Mouse (Mus musculus) left cerebral cortex, postnatal 36 days (tissue): Measurements from ENCODE around the gene Insig2. TPM values are rescaled to one million over a fixed set of nuclear protein-coding genes. Genes with fewer than 3 reads are reported as not detected.

Source experiments
- DNase-seq, 2 experiments: peaks; one replicate each; pipeline ENCODE4 v3.0.0; 2021 to 2022; ENCODE audit warnings: low spot score in 2 of 2, mixed read lengths in 1 of 2
- intact Hi-C: fragments of 180-260 bp; cut with DNase I; formaldehyde crosslinking; loops from one replicate; pipeline ENCODE4 v1.15.1; 2025
- total RNA-seq, 2 experiments: library from RNA; stranded (reverse); gene quantifications; 2 replicates each; pipeline ENCODE4 v1.2.3; 2021

The Insig2 gene
- 10 to 100 TPM; 55.7 to 56.0 TPM for total RNA-seq

GRCm38 (mm10) chr1:121332485-121332884 is at the start of gene Insig2:
Insig2 (minus strand) TSS chr1:121332589.
- intact Hi-C loops, result no loop called here
- DNase-seq, result no peak

DNA sequence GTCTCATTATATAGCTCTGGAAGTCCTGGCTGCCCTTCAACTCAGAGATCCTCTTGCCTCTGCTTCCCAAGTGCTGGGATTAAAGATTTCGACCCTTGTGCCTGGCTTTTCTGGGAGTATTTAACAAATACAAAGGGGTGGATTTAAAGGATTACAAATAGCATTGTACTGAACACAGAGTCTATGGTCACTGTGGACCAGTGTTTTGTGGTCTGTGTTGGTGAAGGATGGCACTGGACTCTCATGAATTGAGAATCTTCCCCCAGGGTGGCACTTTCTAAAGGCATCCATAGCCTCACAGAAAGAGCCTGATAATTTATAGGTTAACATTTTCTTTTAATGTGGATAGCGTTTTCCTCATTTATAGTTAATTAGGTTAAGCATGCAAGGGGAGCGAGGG is 49.2 kb upstream of the Insig2 start:
- DNase-seq, result no peak
- intact Hi-C loops, result no loop called here

GRCm38 (mm10) chr1:121380033-121380432 is 47.6 kb upstream of the Insig2 start:
- no peak for DNase-seq
- intact Hi-C loops, result no loop called here

GRCm38 (mm10) chr1:121377901-121378300 is 45.5 kb upstream of the Insig2 start:
- intact Hi-C loops, result no loop called here
- DNase-seq, result no peak

GRCm38 (mm10) chr1:121377410-121377809 is 45.0 kb upstream of the Insig2 start:
- intact Hi-C loops, result no loop called here
- DNase-seq, result no peak

DNA sequence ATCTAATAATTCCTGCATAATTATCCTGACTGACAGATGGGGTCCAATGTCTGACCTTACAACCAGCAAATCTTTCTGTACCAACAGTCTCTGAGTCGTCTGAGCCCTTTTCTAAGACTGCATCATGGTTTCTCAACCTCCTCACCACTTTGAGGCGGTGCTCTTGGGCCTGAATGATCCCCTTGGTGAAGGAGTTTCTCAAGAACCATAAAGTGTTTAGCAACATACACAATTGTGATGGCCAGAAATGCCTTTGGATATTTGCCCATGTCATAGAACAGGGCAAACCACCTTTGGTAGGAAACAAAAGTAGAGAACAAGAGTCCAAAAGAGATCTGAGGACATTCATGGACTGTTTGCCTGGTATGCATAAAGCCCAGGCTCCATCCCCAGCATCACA is 41.2 kb upstream of the Insig2 start:
- intact Hi-C loops, result no loop called here

DNA sequence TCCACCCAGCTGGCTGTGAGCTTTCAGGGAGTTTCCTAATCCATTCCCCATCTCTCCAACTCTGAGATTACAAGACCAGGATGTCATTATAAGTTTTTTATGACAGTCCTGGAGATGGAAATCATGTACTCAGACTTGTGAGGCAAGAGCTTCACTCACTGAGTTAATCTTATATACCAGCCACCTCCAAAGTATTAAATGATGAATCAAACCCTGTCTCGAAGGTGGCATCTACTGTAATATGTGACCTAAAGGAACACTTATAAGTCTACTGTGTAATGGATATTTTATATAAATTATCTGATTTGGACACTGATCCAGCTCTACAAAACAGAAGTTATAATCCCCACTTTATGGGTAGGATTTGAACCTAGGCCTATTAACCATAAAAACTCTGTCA is 40.3 kb upstream of the Insig2 start:
- intact Hi-C loops, result no loop called here
- DNase-seq, result no peak

More for the DNA sequence above, 41.2 kb upstream of the Insig2 start:
- no peak for DNase-seq

DNA sequence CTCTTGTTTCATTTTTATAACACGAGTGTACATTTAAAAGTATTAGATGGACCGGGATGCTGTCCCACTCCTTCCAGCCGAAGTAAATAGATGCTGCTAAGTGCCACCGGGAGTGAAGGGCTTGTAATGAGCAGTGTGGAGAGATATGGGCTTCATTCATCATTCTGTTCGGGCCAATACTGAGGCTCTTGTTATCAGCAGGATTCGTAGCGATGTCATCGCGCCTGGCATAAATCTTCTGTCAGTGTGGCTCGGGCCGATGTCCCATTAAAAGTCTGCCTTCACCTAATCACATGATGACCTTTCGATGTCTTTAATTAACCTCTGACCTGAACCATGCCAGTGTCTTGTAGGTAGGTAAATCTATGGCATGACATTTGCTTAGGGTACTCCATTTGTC is 39.1 kb upstream of the Insig2 start:
- no peak for DNase-seq
- intact Hi-C loops, result no loop called here

GRCm38 (mm10) chr1:121367257-121367656 is 34.9 kb upstream of the Insig2 start:
- intact Hi-C loops, result no loop called here
- no peak for DNase-seq

DNA sequence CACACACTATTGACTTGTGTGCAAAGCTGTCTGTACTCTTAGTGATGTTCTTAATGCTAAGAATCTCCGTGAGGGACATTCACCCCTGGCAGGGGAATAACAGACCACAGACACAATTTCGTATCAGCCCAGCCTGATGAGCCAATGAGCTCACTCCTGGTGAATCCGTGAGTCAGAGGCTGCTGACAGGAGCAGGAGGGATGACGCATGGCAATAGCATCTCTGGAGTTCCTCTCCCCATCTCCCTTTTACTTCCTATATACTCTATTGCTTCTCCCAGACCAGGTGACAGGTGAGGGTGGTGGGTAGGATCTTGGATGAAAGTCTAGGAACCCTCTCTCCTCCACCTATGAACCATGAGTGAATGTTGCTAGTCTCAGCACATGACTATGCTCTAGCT is 28.2 kb upstream of the Insig2 start:
- intact Hi-C loops, result no loop called here
- DNase-seq, result no peak

DNA sequence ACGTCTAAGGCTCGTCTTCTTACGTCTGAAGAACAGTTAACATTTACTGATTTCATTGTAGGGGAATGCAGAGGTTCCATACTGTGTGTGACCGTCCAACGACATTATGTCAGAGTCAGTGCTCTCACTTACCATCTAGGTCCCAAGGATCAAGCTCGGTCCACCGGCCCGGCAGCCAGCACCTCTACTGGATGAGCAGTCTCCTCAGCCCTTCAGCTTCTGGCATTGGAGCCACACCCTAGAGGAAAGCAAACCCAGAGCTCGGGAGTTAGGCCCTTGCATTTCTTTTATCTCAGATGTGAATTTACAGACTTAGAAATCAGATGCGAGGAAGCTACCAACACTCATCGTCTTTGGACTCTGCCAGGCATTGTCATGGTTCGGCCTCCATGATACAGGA is 27.3 kb upstream of the Insig2 start:
- intact Hi-C loops, result no loop called here
- no peak for DNase-seq

GRCm38 (mm10) chr1:121353779-121354178 is 21.4 kb upstream of the Insig2 start:
- no peak for DNase-seq
- intact Hi-C loops, result no loop called here

DNA sequence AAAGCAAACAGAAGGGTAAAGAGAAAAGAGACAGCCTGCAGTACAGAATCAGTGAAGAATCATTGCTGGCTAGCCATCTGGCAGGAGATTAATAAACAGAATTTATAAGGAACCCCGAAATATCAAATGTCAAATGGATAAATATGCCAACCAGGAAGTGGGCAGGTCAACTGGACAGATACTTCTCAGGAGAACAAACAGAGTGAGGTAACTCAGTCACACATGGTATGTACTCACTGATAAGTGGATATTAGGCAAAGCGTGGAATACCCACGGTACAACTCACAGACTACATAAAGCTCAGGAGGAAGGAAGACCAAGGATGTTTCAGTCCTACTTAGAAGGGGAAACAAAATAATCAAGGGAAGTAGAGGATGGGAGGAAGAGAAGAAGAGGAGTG is 18.6 kb upstream of the Insig2 start:
- intact Hi-C loops, result no loop called here
- no peak for DNase-seq

- no peak for DNase-seq
- intact Hi-C loops, result no loop called here
Observed at GRCm38 (mm10) chr1:121350616-121351015, 18.2 kb upstream of the Insig2 start.

DNA sequence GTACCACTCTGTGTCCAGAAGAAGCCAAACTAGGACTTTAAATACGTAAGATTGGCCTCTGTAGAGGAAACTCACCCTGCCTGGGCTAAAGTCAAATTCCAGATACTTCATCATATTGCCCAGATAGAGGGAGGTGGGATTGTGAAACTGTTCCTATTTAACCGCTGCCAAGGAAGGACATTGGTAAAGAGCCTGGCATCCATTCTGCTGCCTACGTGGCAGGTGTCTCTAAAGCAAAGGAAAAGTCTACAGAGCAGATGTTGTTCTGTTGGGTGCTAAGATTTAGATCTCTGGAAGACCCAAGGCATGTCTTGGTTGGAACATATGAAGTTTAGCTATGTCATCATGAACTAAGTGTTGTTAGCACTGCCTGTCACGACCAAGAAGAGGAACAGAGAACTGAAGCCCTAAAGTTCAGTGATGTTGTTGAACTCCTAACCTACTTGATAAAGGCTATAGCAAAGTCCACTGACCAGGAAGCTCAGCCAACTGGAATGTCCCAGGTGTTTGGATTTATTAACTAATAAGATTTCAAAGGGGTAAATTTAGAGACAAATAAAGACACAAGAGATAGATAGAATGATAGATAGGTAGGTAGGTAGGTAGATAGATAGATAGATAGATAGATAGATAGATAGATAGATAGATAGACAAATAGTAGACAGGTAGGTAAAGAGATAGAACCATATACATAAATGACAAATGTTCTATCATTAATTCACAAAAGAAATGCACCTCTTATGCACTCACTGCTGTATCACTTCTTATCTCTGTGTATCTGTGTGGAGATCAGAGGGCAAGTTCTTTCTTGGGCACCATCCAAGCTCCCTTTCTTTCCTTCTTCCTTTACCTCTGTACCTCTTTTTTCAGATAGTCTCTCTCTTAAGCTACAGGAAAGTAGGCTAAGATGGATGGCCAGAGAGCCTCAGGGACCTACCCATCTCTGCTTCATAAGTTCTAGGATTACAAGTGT is 16.8 kb upstream of the Insig2 start:
- intact Hi-C loops, result no loop called here
- DNase-seq, result no peak

GRCm38 (mm10) chr1:121343966-121344365 is 11.6 kb upstream of the Insig2 start:
- intact Hi-C loops, result no loop called here
- DNase-seq, result no peak

- intact Hi-C loops, result no loop called here
- DNase-seq, result no peak
Observed at GRCm38 (mm10) chr1:121335789-121336188, 3.4 kb upstream of the Insig2 start.

GRCm38 (mm10) chr1:121333986-121334703 is 1.8 kb upstream of the Insig2 start:
- DNase-seq, result no peak
- intact Hi-C loops, result no loop called here

DNA sequence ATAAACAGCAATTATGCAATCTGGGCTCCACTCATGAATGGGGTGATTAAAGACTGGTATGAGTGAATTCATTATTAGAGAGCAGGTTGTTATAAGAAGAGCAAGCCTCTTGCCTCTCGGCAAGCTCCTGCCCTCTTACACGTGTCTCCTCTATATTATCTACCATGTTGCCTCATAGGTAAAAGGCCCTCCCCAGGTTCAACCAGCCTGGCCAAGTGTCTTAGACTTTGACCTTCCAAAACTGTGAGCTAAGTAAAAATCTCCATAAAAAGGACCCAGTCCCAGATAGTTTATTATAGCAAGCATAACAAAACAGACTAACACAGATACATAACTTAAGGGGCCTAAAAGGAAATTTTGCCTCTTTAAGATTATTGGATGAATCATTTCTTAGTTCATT is 1.8 kb downstream of the Insig2 start:
- intact Hi-C loops, result no loop called here
- DNase-seq, result no peak

DNA sequence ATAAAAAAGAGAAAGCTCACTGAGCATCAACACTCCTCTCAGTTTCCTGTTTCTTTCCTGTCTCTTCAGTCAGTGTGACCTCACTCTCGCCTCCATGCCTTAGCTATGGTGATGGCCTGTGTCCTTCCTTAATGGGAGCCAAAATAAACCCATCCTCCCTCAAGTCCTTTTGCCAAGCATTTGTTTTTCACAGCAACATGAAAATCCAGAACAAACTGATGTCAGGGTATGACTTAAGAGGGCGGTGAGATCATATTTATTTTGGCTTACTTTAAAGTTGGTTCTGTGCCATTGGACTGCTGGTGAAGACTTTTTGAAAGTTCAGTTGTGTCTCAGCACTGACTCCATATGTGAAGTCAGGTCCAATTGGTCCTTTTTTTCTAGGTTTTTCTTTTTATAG is 3.0 kb downstream of the Insig2 start:
- no peak for DNase-seq
- intact Hi-C loops, result loop anchor here (5.0 kb wide), 2 partner anchors 68 to 727 kb away; partner anchors contain the start of gene En1

DNA sequence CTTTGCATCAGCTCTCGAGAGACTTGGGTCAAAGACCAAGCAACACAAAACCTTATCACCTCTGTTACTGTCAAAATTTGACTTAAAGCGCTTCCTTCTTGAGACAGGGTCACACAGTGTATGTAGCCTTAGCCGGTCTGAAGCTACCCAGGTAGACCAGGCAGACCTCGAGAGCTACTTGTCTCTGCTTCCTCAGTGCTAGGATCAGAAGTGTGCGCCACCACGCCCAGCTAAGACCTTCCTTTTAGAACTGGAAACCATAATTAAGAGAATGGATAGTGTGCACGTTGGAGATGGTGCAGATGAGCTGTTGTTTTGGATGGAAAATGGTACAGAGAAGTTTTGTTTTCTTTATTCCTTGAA is 4.2 kb downstream of the Insig2 start:
- DNase-seq, result no peak
- intact Hi-C loops, result loop anchor here (5.0 kb wide), 2 partner anchors 69 to 726 kb away; partner anchors contain the start of gene En1
